Mouse (Mus musculus) left cerebral cortex, postnatal 36 days (tissue): Measurements from ENCODE around the gene Tmem151a. TPM values are rescaled to one million over a fixed set of nuclear protein-coding genes. Genes with fewer than 3 reads are reported as not detected.
"Not testable (repeated sequence)": the region's sequence is repeated elsewhere in the genome, so short reads cannot be mapped to it uniquely, and the experiment has no call there.

ENCODE experiments used
- DNase-seq, 2 experiments: peaks; one replicate each; pipeline ENCODE4 v3.0.0; 2021 to 2022; ENCODE audit warnings: low spot score in 2 of 2, mixed read lengths in 1 of 2
- intact Hi-C: fragments of 180-260 bp; cut with DNase I; formaldehyde crosslinking; loops from one replicate; pipeline ENCODE4 v1.15.1; 2025
- total RNA-seq, 2 experiments: library from RNA; stranded (reverse); gene quantifications; 2 replicates each; pipeline ENCODE4 v1.2.3; 2021

The Tmem151a gene
- total RNA-seq, 2 experiments from 2014 or later, result 152 to 188 TPM

GRCm38 (mm10) chr19:5095887-5096474 lies 10.7 kb upstream of the Tmem151a start:
- DNase-seq, result no peak
- intact Hi-C loops, result loop anchor here (1.0 kb wide), 1 partner anchor 54 kb away; no protein-coding TSS in a partner anchor

- DNase-seq, result no peak
- intact Hi-C loops, result loop anchor here (1.0 kb wide), 1 partner anchor 55 kb away; no protein-coding TSS in a partner anchor
Observed at GRCm38 (mm10) chr19:5094746-5095417, 9.6 kb upstream of the Tmem151a start.

GRCm38 (mm10) chr19:5094243-5094632 lies 8.9 kb upstream of the Tmem151a start:
- intact Hi-C loops, result no loop called here
- DNase-seq, result peak; percentile 95 to 96

GRCm38 (mm10) chr19:5093481-5094242 lies 8.3 kb upstream of the Tmem151a start:
- intact Hi-C loops, result no loop called here
- DNase-seq, result no peak

- DNase-seq, result no peak
- intact Hi-C loops, result no loop called here
Observed at GRCm38 (mm10) chr19:5092083-5092482, 6.8 kb upstream of the Tmem151a start.

GRCm38 (mm10) chr19:5089324-5089723 lies 4.0 kb upstream of the Tmem151a start:
- no peak for DNase-seq
- intact Hi-C loops, result no loop called here

GRCm38 (mm10) chr19:5087884-5088728 lies 2.8 kb upstream of the Tmem151a start, which contains the start of gene Yif1a:
Gene Yif1a (plus strand): TSS chr19:5088538.
- intact Hi-C loops, result no loop called here
- peak; percentile 91 to 94 for DNase-seq

- intact Hi-C loops, DNase-seq: not testable (repeated sequence)
Observed at GRCm38 (mm10) chr19:5086533-5086932, 1.2 kb upstream of the Tmem151a start.

- intact Hi-C loops, result no loop called here
- DNase-seq, result no peak
Observed at GRCm38 (mm10) chr19:5084834-5085144, 542 bp downstream of the Tmem151a start.

- DNase-seq, result no peak
Observed at GRCm38 (mm10) chr19:5083961-5084833, 1.1 kb downstream of the Tmem151a start.

GRCm38 (mm10) chr19:5082596-5082995 lies 2.7 kb downstream of the Tmem151a start:
- no peak for DNase-seq
- intact Hi-C loops, result no loop called here

More at GRCm38 (mm10) chr19:5083961-5084833, 1.1 kb downstream of the Tmem151a start:
- intact Hi-C loops, result no loop called here

GRCm38 (mm10) chr19:5082005-5082404 lies 3.3 kb downstream of the Tmem151a start:
- no peak for DNase-seq
- intact Hi-C loops, result no loop called here

- no peak for DNase-seq
- intact Hi-C loops, result no loop called here
Observed at GRCm38 (mm10) chr19:5079279-5079678, 6.1 kb downstream of the Tmem151a start.

- DNase-seq, result peak in 1 of 2 experiments; percentile 25
- intact Hi-C loops, result loop anchor here (2.0 to 5.0 kb wide), 2 partner anchors 17 to 56 kb away; no protein-coding TSS in a partner anchor
Observed at GRCm38 (mm10) chr19:5073518-5073917, 11.8 kb downstream of the Tmem151a start.

- peak in 1 of 2 experiments; percentile 10 for DNase-seq
- intact Hi-C loops, result loop anchor here (2.0 to 5.0 kb wide), 2 partner anchors 16 to 56 kb away; no protein-coding TSS in a partner anchor
Observed at GRCm38 (mm10) chr19:5073028-5073427, 12.3 kb downstream of the Tmem151a start.

GRCm38 (mm10) chr19:5072389-5073019 lies 12.8 kb downstream of the Tmem151a start:
- DNase-seq, result peak in 1 of 2 experiments; percentile 4
- intact Hi-C loops, result loop anchor here (2.0 to 5.0 kb wide), 2 partner anchors 16 to 55 kb away; no protein-coding TSS in a partner anchor

GRCm38 (mm10) chr19:5071545-5072369 lies 13.6 kb downstream of the Tmem151a start:
- DNase-seq, result peak; percentile 21 to 24
- intact Hi-C loops, result loop anchor here (2.0 to 5.0 kb wide), 2 partner anchors 15 to 54 kb away; no protein-coding TSS in a partner anchor
